Mouse (Mus musculus) kidney, embryonic 16.5 days (tissue): ENCODE measurements around the gene Fmnl2. TPM values are rescaled to one million over a fixed set of nuclear protein-coding genes. Genes with fewer than 3 reads are reported as not detected.

Experiments used
- ATAC-seq: fragments of 200-750 bp; cut with Nextera tagmentation; 2 replicates; pipeline ENCODE4 v1.8.0; 2017; ENCODE audit warnings: moderate TSS enrichment; ENCODE audit not compliant: low FRiP score, low TSS enrichment
- H3K27ac ChIP-seq: fragments of 300-500 bp; sonication (generic); 2 replicates; pipeline ENCODE4 v1.5.1; 2014; ENCODE audit warnings: low read length
- H3K27me3 ChIP-seq: fragments of 300-500 bp; sonication (generic); 2 replicates; pipeline ENCODE4 v1.6.1; 2014; ENCODE audit warnings: low read length, control low read depth, mixed read lengths; ENCODE audit not compliant: insufficient read depth
- H3K36me3 ChIP-seq: fragments of 300-500 bp; sonication (generic); 2 replicates; pipeline ENCODE4 v1.6.1; 2014; ENCODE audit warnings: low read length, control low read depth, mixed read lengths; ENCODE audit not compliant: insufficient read depth
- H3K4me1 ChIP-seq: fragments of 300-500 bp; sonication (generic); 2 replicates; pipeline ENCODE4 v1.6.1; 2014; ENCODE audit warnings: low read length, control low read depth, mixed read lengths; ENCODE audit not compliant: insufficient read depth
- H3K4me2 ChIP-seq: fragments of 300-500 bp; sonication (generic); replicated peaks from 2 replicates; pipeline ENCODE4 v1.6.1; 2014; ENCODE audit warnings: low read depth, low read length
- H3K4me3 ChIP-seq: fragments of 300-500 bp; sonication (generic); 2 replicates; pipeline ENCODE4 v1.5.1; 2014; ENCODE audit warnings: mild to moderate bottlenecking, low read length
- H3K9ac ChIP-seq: fragments of 300-500 bp; sonication (generic); replicated peaks from 2 replicates; pipeline ENCODE4 v1.6.1; 2014; ENCODE audit warnings: low read length
- H3K9me3 ChIP-seq: fragments of 300-500 bp; sonication (generic); 2 replicates; pipeline ENCODE4 v1.6.1; 2016; ENCODE audit warnings: low read length, control low read depth
- WGBS: fragments of 180-500 bp; shearing (Covaris S2); extraction: QIAGEN DNeasy Blood & Tissue Kit; methylation state at CpG from one replicate; pipeline ENCODE4 v1.1.7; 2014; 5-methylcytosine and 5-hydroxymethylcytosine counted together
- polyA plus RNA-seq: library from polyadenylated mRNA; unstranded; fragments of >200 nt; fragmentation: Nextera tagmentation; extraction: Ambion mirVana; gene quantifications from 2 replicates; pipeline ENCODE4 v1.2.1, GENCODE M21; 2015

Gene Fmnl2
- polyA plus RNA-seq, 1 experiment from 2014 or later = 5.7 TPM

DNA sequence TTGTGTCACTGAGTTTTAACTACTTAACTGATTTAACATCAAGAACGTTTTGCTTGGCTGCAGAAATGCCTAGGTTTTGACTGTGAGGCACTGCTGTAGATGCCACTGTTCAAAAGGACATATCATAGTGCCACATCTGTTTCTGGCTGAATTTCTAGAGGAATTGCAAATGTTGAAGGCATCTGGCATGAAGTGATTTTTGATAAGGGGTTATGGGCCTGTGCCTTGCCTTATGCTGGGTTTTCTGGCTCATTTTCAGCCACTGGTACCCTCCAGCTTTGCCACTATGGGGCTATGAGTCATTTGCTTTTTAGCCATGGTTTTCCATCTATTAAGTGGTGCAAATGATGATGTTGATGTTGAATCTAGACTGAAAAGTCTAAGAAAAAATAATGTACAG lies 117.1 kb downstream of the Fmnl2 start:
- no peak overlapping the region for H3K9ac ChIP-seq
- H3K9me3 ChIP-seq = no peaks in the 10 kb centered on the region
- H3K27ac ChIP-seq = no peak overlapping the region
- H3K4me2 ChIP-seq = no peak overlapping the region
- no peak for ATAC-seq
- WGBS = 46% methylated on average over 1 of the region's 1 CpGs
- H3K27me3 ChIP-seq = no peaks in the 10 kb centered on the region
- no peaks in the 10 kb centered on the region for H3K36me3 ChIP-seq
- H3K4me1 ChIP-seq = peaks cover 44% of the 10 kb centered on the region
- no peak overlapping the region for H3K4me3 ChIP-seq

DNA sequence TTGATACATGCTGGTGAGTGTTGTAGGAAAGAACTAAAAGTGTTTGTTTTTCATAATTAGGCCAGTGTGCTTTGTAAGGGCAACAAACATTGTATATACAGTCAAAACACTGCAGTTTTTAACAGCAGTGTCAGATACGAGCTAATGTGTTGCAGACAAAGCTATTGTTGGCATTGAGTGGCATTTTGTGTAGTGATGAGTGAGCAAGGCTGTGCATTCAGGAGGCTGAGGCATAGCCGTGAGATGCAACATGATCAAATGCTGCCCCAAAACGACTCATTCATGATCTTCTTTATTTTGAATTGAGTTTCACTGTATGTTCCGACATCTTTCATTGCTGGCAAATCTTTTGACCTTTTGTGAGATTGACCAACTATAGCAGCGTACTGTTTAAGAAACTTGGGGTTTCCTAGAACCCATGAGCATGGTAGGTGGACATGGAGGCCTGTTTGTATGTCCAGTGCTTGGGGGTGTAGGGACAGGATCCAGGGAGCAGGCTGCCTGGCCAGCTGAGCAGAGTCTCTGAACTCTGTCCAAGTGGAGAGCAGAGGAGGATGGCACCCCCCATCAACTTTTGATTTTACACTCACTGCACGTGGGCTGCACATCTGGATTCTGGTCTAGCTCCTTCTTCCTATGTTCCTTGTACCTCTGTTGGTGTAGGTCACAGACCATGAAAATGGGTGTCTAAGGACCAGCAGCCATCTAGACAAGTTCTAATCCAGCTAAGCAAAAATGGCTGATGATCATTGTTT lies 120.4 kb downstream of the Fmnl2 start:
- no peak overlapping the region for H3K4me2 ChIP-seq
- no peak overlapping the region for H3K27ac ChIP-seq
- no peaks in the 10 kb centered on the region for H3K9me3 ChIP-seq
- ATAC-seq = no peak
- no peak overlapping the region for H3K9ac ChIP-seq
- 78% methylated on average over 6 of the region's 6 CpGs for WGBS
- H3K4me3 ChIP-seq = no peak overlapping the region
- no peaks in the 10 kb centered on the region for H3K27me3 ChIP-seq
- H3K4me1 ChIP-seq = peaks cover 58% of the 10 kb centered on the region
- no peaks in the 10 kb centered on the region for H3K36me3 ChIP-seq

- 63% methylated on average over 2 of the region's 2 CpGs for WGBS
- Histone ChIP-seq H3K4me2 (no peak overlapping the region), H3K4me1 (peaks cover 53% of the 10 kb centered on the region), H3K36me3 (no peaks in the 10 kb centered on the region), H3K9me3 (no peaks in the 10 kb centered on the region), H3K4me3 (no peak overlapping the region), H3K27me3 (no peaks in the 10 kb centered on the region), H3K9ac (no peak overlapping the region), H3K27ac (peak overlapping the region; percentile 56)
- no peak for ATAC-seq
Observed at GRCm38 (mm10) chr2:52978796-52979195, 121.1 kb downstream of the Fmnl2 start.

GRCm38 (mm10) chr2:52979280-52979763 lies 121.7 kb downstream of the Fmnl2 start:
- Histone ChIP-seq H3K9me3 (no peaks in the 10 kb centered on the region), H3K4me1 (peaks cover 49% of the 10 kb centered on the region), H3K27me3 (no peaks in the 10 kb centered on the region), H3K36me3 (no peaks in the 10 kb centered on the region), H3K4me3 (no peak overlapping the region), H3K9ac (no peak overlapping the region), H3K27ac (peak overlapping the region; percentile 56), H3K4me2 (no peak overlapping the region)
- WGBS = 8% methylated on average over 4 of the region's 4 CpGs
- peak; percentile 84 for ATAC-seq

DNA sequence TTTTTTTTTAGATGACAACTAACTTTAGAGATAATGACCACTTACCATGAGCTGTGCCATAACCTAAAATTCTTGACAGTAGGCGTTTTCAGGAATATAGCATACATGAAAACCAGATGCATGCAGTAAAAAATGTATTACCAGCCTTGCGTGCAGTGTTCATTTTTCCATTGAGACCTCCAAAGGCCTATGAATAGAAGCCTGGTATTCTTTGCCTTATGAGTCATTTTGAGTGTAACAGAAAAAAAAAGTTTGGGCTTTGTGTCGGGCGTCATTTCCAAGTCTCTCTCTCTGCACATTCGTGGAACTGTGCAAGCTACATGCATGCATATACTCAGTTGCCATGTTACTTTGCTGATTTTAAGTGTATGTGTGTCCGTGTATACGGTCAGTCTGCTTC lies 123.5 kb downstream of the Fmnl2 start:
- Histone ChIP-seq H3K27me3 (no peaks in the 10 kb centered on the region), H3K9ac (no peak overlapping the region), H3K27ac (no peak overlapping the region; the same call in 1 of the 2 replicates), H3K4me3 (no peak overlapping the region), H3K36me3 (no peaks in the 10 kb centered on the region), H3K4me1 (peaks cover 60% of the 10 kb centered on the region), H3K4me2 (no peak overlapping the region), H3K9me3 (no peaks in the 10 kb centered on the region)
- 87% methylated on average over 7 of the region's 7 CpGs for WGBS
- ATAC-seq = no peak

- Histone ChIP-seq H3K9me3 (no peaks in the 10 kb centered on the region), H3K4me3 (no peak overlapping the region), H3K36me3 (no peaks in the 10 kb centered on the region), H3K27ac (no peak overlapping the region), H3K4me1 (peaks cover 58% of the 10 kb centered on the region), H3K4me2 (no peak overlapping the region), H3K27me3 (no peaks in the 10 kb centered on the region), H3K9ac (no peak overlapping the region)
- no peak for ATAC-seq
- 91% methylated on average over 8 of the region's 8 CpGs for WGBS
Observed at GRCm38 (mm10) chr2:52981595-52981994, 123.9 kb downstream of the Fmnl2 start.

DNA sequence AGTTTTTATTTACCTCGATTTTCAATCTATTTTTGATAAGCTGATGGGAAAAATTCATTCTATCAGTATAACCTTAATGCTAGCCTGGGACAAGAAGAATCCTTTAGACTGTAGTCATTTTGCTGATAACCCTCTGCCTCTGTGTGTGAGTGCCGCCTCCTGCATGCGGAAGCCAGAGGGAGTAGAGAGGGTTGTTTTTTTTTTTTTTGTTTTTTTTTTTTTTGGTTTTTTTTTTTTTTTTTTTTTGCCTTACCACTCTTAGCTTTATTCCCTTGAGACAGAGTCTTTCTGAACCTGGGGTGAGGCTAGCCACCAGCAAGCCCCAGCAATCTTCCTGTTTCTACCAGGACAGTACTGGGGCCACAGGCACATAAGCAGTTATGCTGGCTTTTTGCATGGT lies 124.8 kb downstream of the Fmnl2 start:
- ATAC-seq = no peak
- Histone ChIP-seq H3K9me3 (no peaks in the 10 kb centered on the region), H3K4me2 (no peak overlapping the region), H3K36me3 (no peaks in the 10 kb centered on the region), H3K27ac (no peak overlapping the region), H3K9ac (no peak overlapping the region), H3K27me3 (no peaks in the 10 kb centered on the region), H3K4me1 (peaks cover 57% of the 10 kb centered on the region), H3K4me3 (no peak overlapping the region)
- WGBS = 84% methylated on average over 3 of the region's 3 CpGs

DNA sequence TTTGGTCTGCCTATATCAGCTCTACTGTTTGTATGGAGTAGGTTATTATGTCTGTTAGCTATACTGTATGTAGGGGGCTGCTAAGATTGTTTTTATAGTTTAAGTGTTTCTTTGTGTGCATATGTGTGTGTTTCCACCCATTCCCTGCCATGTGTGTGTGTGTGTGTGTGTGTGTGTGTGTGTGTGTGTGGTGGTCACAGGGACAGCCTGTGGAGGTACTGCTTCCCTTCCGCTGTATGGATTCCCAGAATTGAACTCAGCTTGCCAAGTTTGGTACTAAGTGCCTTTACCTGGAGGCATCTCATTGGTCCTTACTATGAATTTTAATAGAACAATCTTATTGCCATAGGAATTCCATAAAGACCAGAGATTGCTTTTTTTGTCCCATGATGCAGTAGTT lies 126.9 kb downstream of the Fmnl2 start:
- Histone ChIP-seq H3K9me3 (no peaks in the 10 kb centered on the region), H3K4me2 (no peak overlapping the region), H3K4me1 (peaks cover 46% of the 10 kb centered on the region), H3K4me3 (no peak overlapping the region), H3K9ac (no peak overlapping the region), H3K36me3 (no peaks in the 10 kb centered on the region), H3K27ac (no peak overlapping the region), H3K27me3 (no peaks in the 10 kb centered on the region)
- no peak for ATAC-seq
- 86% methylated on average over 1 of the region's 1 CpGs for WGBS

DNA sequence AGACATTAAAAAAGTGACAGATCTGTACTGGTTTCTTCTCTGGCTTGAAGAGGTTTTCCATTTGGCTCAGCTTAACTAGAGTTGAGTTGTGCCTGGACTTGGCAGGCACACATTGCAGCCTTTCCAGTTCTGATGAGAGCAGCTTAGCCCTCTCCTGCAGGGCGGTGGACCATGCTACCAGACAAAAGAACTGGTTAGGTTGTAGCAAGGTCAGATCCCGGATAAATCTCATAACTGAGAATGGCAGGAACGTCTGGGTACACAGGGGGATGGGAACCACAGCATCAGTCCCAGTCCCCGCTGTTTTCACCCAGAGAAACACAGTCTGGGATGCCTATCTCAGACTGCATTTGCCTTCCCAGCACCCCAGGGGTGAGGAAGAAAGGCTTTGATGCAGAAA lies 127.5 kb downstream of the Fmnl2 start:
- H3K36me3 ChIP-seq = no peaks in the 10 kb centered on the region
- H3K9me3 ChIP-seq = no peaks in the 10 kb centered on the region
- peaks cover 40% of the 10 kb centered on the region for H3K4me1 ChIP-seq
- H3K4me3 ChIP-seq = no peak overlapping the region
- WGBS = 37% methylated on average over 4 of the region's 4 CpGs
- H3K4me2 ChIP-seq = no peak overlapping the region
- no peaks in the 10 kb centered on the region for H3K27me3 ChIP-seq
- peak overlapping the region; percentile 52 for H3K27ac ChIP-seq
- ATAC-seq = no peak
- H3K9ac ChIP-seq = no peak overlapping the region

DNA sequence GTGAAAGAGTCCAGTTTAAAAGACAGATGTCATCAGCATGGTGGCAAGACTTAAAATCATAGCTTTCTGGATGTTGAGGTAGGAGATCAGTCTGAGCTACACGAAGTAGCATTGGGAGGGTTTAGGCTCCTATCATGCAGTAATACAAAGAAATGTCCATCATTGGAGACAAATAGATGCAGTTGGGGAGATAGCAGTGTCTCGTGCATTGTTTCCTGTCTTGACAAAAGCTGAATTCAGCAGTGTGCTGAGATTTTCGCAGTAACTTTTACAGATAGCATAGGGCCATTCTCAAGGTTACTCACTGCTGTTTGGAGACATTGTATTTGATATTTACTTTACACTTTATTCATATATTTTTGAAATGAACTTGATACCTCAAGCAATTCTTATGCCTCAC lies 128.7 kb downstream of the Fmnl2 start:
- H3K27me3 ChIP-seq = no peaks in the 10 kb centered on the region
- WGBS = 76% methylated on average over 3 of the region's 3 CpGs
- H3K9ac ChIP-seq = no peak overlapping the region
- no peak overlapping the region for H3K4me2 ChIP-seq
- no peak overlapping the region for H3K27ac ChIP-seq
- H3K36me3 ChIP-seq = no peaks in the 10 kb centered on the region
- ATAC-seq = no peak
- H3K4me3 ChIP-seq = no peak overlapping the region
- H3K4me1 ChIP-seq = peaks cover 38% of the 10 kb centered on the region
- H3K9me3 ChIP-seq = no peaks in the 10 kb centered on the region
